Mouse (Mus musculus) Muller cell, postnatal 12 days (primary cell): ENCODE measurements around the gene Usp40.

Experiments
- DNase-seq: peaks from one replicate; pipeline ENCODE4 v3.0.0-alpha.2; 2015; ENCODE audit errors: inconsistent ontology term

The Usp40 gene

GRCm38 (mm10) chr1:87947681-87948091 is 60.7 kb downstream of the Usp40 start:
- DNase-seq, result no peak

- DNase-seq, result no peak
Measured at GRCm38 (mm10) chr1:87941765-87942164, 66.6 kb downstream of the Usp40 start.

- DNase-seq, result no peak
Measured at GRCm38 (mm10) chr1:87936516-87936915, 71.8 kb downstream of the Usp40 start.

DNA sequence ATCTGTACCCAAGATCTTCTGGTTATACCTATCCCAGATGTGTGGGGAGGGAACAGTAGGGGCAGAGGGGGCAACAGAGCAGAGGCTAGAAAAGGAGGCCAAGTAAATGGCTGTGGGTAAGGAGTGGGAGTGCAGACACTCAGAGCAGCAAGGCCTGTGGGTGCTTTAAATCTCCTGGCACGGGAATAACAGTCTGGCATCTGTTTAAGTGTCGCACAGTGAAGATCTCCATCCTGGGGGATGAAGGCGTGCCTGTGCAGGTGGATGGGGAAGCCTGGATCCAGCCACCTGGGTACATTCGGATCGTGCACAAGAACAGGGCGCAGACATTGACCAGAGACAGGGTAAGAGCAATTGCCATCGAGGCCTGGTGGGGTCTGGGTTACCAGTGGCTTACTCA is 72.3 kb downstream of the Usp40 start:
- no peak for DNase-seq

DNA sequence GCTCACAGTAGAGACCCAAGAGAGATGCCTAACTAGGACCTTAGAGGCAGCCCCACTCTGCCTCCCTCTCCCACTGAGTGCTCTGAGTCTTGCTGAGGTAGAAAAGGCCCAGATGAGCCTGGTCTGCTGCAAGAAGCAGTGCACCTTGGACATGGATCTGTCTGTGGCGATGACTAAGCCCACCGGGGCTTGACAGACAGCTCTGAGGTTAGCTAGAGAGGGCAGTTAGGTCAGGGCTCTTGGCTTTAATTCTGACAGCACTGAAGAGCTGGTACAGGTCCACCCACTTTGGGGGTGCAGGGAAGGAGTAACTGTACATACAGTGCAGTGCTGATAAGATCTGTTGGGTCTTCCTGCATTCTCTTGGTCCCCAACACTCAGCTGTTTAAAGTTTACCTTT is 72.8 kb downstream of the Usp40 start:
- DNase-seq, result no peak

- no peak for DNase-seq
Measured at GRCm38 (mm10) chr1:87935095-87935494, 73.3 kb downstream of the Usp40 start.

GRCm38 (mm10) chr1:87933051-87933450 is 75.3 kb downstream of the Usp40 start:
- DNase-seq, result no peak

GRCm38 (mm10) chr1:87929730-87930129 is 78.6 kb downstream of the Usp40 start:
- DNase-seq, result peak; percentile 48

DNA sequence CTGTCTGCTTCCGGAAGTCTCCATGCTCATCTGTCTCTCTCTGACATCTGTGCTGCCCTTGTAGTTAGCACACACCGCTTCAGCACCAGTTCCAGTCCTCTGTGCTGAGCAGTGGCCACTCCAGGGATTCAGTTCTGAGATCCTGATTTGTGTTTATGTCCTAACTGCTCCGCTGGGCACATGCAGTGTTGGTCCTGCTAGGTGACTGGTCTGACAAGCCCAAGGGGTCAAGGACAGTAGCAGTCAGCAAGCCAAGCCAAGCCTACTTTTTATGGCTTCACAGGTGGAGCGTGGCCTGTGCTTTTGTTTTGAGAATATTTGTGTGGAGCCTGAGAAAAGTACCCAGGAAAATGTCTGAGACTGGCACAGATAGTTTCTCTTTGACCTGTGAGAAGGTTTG is 83.5 kb downstream of the Usp40 start:
- DNase-seq, result no peak

GRCm38 (mm10) chr1:87922666-87923065 is 85.7 kb downstream of the Usp40 start:
- DNase-seq, result peak; percentile 71

DNA sequence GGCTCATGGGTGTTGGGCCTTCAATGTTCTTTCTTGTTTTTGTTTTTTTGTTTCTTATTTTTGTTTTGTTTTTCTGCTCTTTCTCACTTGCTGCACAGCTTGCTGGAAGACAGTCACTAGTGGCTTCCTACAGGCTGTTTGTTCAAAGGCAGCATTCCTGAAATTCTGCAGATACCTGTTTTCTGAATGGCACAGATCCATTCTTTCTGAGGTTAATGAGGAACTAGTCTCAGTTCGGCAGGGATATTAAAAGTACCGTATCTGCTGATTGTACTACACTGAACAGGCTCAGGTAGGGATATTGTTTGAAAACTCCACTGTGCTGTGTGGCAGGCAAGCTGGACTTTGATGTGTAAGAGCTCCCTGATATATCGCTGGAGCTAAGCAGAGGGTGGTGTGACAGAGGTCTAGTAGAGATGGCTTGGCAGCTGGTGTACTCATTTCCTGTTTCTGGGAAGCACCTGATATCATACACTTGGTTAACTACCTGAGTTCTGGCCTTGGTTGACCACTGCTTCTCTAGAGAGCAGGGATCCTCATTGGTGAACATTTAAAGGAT is 88.2 kb downstream of the Usp40 start:
- no peak for DNase-seq

- peak; percentile 14 for DNase-seq
Measured at GRCm38 (mm10) chr1:87918061-87918460, 90.3 kb downstream of the Usp40 start.

GRCm38 (mm10) chr1:87917361-87917760 is 91.0 kb downstream of the Usp40 start:
- DNase-seq, result no peak

- DNase-seq, result no peak
Measured at GRCm38 (mm10) chr1:87913356-87913755, 95.0 kb downstream of the Usp40 start.

DNA sequence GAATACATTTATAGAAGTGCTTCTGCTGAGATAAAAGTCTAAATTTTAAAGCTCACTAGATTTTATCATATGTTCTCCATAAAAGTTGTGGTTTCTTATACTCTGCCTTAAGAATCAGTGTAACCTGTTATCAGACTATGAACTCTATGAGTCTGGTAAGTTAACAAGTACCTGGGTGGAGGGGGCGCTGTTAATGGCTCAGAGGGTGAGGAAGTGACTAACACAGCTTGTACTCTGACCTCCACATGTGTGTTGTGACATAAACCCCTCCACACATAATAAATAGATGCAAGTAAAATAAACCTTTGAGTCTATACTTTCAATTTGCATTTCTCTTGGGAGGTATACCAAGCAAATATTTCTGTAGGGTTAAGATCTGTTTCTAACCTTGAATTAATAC is 97.9 kb downstream of the Usp40 start:
- DNase-seq, result no peak

DNA sequence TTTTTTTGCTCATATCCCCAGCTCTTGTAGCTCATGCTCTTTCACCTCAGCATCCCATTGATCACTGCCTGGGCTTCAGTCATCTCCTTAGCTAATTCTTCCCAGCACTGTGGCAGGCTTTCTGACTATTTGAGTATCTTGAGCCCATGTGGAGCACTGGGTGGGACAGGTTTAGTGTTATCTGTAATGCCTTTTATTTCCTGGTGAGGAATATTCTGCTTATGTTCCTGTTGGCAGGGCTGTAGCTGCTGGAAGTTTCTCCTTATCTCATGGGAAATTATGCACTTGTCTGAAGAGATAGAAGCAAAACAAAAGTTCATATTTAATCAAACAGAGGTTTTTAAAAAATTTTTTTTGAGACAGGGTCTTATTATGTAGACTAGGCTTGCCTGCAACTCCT is 98.8 kb downstream of the Usp40 start:
- DNase-seq, result no peak

- no peak for DNase-seq
Measured at GRCm38 (mm10) chr1:87908736-87909135, 99.6 kb downstream of the Usp40 start.

GRCm38 (mm10) chr1:87908006-87908405 is 100.3 kb downstream of the Usp40 start:
- no peak for DNase-seq

DNA sequence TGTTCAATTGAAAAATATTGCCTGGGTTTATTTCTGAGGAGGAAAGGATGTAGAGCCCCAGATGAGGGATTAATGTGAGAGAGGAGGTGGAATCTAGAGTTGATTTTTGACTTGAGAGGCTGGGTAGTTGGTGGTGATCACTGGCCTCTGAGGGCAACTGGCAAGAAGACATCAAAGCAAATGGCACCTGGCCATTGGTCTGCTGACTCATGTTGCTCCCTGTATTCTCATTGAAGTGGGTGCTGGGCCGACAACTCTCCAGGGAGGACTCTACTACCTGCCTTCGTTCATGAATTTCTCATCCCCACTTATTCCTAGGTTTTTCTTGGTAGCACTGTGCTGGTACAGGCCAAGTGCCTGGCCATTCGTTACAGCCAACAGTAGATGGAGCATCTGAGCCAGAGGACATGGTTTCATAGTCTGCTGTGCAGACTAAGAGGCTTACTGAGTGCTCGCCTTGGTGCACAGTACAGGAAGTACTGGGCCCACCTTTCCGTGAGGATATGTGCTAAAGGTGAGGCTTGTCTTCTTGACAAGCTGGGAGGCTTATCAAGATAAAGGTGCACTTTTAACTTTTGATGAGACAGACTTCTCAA is 101.9 kb downstream of the Usp40 start:
- no peak for DNase-seq

GRCm38 (mm10) chr1:87902186-87902585 is 106.2 kb downstream of the Usp40 start:
- no peak for DNase-seq

DNA sequence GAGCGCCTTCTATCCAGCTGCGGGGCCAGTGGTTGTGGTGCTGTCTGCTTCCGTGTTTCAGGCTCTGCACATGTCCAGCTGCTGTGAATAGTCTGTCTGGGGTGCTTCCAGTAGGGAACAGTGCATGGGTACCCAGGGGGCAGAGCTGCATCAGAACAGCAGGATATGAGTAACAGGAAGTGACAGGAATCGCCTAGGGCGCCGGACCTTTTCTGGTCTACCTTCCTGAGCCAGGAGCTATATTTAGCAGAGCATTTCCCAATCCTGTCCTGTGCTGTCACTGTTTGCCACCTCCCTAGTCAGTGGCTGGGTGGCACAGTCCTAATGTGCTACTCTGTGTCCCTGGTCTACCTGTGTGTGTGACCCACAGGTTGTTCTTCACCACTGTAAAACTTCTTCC is 107.4 kb downstream of the Usp40 start:
- peak; percentile 27 for DNase-seq

DNA sequence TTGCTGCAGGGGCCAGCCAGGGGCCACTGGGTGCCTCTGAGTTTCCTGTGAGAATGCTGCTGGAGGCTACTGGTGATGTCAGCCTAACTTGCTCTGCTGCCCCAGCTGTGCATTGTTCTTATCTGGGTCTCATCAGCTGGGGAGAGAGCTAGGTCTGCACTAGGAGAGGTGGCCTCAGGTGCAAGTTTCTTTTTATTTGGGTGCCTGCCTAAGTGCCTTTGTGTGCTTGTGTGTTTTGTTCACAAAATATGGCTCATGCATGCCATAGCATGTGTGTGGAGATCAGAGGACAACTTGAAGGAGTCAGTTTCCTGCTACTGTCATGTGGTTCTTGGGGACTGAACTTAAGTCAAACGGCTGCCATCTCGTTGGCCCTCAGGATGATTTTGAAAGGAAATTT is 108.7 kb downstream of the Usp40 start:
- DNase-seq, result no peak

- no peak for DNase-seq
Measured at GRCm38 (mm10) chr1:87896921-87897320, 111.4 kb downstream of the Usp40 start.
